Mouse (Mus musculus) urinary bladder, postnatal 36 days (tissue): ENCODE results near the gene Faf1.

ENCODE experiments used
- DNase-seq, 2 experiments: peaks; one replicate each; pipeline ENCODE4 v3.0.0; 2022; ENCODE audit warnings: low spot score in 2 of 2, mixed read lengths in 1 of 2

Gene Faf1

DNA sequence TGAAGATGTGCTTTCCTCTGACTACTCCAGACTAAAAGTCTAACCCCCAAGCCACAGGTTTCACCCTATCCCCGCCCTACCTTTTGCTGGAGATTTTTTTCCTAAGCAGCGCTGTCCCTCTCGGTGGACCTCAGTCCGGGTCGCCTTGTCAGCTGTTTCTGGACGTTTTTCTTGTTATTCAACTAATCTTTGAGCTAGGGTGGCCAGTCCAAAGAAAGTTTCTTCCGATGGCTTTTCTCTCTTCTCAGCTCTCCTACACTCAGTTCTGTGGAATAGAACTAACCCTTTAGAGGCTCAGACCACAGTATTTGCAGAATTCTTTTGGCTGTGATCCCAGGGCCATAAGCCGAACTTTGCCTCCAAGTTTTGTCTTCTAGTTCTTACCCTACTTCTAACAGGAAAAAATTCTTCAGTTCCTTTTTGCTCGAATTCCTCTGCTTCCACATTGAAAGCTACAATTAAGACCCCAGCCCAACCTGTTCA, 302.5 kb downstream of the Faf1 start:
- no peak for DNase-seq

DNA sequence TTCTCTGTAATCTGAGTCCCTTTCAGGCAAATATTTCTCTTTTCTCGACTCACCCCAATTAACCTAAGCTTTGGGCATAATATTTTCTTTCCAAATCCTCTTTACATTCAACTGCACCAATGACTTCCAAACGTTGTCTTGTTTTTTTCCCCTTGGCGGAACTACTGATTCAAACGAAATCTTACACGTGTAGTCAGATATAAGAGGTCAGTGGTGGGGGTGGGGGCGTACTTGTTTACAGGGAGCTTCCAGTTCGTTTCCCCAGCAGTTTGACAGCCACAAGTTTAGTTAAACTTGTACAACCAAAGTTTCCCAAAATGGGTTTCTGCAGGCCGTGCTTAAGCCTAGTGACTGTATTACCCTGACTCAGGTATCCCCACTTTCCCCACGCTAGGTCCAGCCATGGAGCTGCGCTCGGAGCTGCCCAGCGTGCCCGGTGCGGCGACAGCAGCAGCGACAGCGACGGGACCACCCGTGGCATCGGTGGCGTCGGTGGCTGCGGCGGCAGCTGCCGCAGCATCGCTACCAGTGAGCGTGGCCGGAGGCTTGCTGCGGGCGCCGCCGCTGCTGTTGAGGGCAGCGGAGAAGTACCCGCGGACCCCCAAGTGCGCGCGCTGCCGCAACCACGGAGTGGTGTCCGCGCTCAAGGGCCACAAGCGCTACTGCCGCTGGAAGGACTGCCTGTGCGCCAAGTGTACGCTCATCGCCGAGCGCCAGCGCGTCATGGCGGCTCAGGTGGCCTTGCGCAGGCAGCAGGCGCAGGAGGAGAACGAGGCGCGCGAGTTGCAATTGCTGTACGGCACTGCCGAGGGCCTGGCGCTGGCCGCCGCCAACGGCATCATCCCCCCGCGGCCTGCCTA, 303.3 kb downstream of the Faf1 start:
- no peak for DNase-seq

DNA sequence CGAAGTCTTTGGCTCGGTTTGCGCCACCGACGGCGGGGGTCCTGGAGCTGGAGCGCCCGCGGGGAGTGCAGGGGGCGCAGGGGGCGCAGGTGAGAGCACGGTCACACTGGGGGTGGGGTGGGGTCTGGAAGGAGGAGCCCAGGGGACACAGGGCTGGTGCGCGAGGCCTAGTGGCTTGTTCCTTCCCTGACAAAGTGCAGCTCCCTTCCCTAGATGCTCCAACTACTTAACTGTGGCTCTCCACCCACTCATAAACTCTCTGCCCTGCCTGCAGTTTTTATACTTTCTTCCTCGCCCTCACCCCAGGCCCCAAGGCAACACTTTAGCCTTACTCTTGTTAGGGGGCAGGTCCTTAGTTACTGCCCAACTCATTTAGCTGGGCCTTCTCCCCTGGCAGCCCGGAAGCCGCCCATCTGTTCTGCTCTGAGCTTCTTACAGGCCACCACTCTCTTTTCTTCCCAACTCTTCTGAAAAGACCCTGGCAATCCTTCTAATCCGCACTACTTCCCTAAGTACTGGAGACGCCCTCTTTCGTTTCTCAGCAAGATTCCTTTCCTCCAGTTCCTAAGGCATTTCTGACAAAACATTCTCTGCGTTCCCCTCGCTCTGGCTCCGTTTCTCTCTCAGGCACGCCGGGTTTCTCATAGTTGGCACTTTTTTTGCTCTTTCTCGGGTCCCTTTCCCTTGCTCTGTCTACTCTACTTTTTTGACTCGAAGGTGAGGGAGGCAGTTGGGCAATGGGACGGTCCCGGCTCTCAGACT, 304.1 kb downstream of the Faf1 start:
- DNase-seq: no peak

DNA sequence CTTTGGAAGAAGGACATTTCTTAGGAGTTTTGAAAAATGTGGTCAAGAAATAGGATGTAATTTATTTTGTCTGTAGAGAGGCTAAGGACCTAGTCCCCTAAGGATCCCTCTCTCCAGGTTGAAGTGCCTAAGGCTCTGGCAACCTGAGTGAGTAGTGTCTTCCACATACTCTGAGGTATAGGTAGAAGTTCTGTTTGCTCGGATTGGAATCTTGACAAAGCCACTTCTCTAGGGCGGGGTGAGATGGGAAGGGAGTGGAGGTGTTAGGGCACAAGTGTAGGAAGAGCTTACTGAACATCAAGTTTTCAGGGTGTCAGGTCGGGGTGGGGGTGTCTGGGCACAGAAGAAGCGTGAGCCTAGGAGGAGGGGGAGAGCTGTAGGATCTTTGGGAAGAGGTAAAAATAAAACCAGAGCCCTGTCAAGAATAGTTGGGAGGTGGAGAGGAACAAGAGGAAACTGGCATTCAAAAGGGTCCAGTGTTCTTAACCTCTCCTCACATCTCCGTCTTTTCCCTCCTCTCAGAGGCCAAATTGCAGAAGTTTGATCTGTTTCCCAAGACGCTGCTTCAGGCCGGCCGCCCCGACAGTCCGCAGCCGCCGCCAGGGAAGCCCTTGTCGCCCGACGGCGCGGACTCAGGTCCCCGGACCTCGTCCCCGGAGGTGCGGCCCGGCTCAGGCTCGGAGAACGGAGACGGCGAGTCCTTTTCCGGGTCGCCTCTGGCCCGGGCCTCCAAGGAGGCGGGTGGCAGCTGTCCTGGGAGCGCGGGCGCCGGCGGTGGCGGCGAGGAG, 304.9 kb downstream of the Faf1 start:
- DNase-seq: no peak

DNA sequence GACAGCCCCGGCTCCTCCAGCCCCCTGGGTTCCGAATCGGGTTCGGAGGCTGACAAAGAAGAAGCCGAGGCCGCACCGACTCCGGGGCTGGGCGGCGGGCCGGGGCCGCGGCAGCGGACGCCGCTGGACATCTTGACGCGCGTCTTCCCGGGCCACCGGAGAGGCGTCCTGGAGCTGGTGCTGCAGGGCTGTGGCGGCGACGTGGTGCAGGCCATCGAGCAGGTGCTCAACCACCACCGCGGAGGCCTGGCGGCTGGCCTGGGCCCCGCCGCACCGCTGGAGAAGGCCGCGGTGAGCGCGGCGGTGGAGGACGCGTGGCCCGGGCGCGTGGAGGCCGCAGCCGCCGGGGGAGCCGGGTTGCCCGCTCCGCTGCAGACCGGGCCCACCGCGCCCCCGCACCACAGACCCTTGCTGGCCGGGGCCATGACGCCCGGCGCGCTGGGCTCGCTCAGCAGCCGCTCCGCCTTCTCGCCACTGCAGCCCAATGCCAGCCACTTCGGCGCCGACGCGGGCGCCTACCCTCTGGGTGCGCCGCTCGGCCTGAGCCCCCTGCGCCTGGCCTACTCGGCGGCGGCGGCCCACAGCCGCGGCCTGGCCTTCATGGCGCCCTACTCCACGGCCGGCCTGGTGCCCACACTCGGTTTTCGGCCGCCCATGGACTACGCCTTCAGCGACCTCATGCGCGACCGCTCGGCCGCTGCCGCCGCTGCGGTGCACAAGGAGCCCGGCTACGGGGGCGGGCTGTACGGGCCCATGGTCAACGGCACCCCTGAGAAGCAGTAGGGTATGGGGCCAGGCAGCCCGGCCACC, 305.7 kb downstream of the Faf1 start:
- no peak for DNase-seq

DNA sequence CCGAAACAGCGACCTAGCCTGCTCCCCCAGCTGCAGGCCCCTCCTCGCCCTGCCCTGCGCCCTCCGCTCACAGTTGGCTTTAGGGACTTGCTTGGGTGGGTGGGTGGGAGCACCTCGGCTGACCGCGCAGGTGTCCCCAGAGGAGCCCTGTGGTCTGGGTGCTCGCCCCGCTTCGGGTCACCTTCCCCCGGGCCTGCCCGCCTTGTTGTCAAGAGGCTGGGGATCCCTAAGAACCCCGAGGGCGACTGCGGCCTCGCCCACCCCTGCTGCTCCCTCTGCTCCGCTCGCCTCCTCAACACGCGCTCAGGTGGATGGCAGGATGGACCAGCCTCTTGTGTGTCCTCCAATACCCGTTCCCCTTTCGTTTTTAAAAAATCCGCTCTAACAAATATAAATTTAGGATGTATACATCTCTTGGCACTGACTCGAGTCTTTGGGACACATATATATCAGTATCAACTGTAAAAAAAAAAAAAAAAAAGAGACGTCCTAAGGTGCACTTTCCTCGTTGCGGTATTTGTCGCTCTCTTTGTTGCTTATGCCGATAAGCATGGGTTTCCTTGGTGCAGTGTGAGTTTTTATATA, 306.4 kb downstream of the Faf1 start:
- no peak for DNase-seq

DNA sequence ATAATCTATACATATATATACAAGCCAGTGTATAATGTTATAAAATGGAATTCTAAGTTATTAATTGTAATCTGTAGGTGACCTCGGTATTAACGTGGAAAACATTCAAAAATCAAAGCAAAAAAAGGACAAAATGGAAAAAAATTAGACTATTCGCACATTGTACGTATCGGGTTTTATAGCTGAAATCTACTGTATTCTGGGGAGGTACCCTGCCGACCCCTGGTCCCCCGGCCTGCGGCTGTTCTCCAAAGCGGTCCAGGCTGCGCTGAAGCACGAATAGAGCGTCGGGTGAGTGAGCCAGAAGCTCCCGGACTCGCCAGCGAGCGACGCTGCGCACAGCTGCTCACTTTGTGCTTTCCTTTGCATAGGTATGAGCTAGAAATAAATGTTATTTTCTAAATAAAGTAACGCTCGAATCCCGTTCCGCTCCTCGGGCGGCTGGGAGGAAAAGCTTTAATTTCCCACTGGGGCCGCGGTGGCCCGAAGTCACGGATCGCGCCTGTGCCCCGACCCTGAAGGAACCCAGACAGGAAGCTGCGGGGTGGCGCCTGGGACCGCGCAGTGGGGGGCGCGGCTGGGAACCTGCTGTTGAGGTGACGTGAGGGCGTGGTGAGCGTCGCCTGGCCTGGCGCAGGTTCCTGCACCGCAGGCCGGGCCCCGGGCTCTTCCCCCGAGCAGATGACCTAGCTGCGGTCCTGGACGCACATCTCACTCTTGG, 307.1 kb downstream of the Faf1 start:
- DNase-seq: no peak

DNA sequence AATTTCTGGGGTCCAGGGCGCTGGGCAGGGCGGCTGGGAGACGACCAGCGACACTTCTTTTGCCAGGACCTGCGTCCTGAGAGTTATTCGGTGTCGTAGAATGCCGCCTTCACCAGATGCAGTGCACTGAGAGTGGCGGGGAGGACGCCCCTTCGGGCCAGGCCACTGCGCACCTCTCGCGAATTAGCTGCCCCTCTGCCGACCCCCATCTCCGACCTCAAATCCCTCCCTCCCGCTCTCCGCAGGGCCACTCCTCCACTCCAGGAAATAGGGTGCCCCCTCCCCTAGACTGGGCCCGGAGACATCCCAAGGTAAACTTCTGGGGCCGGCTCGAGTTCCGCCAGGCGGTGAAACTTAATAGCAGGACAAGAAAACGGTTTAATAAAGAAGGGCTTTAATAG, 307.6 kb downstream of the Faf1 start:
- no peak for DNase-seq

DNA sequence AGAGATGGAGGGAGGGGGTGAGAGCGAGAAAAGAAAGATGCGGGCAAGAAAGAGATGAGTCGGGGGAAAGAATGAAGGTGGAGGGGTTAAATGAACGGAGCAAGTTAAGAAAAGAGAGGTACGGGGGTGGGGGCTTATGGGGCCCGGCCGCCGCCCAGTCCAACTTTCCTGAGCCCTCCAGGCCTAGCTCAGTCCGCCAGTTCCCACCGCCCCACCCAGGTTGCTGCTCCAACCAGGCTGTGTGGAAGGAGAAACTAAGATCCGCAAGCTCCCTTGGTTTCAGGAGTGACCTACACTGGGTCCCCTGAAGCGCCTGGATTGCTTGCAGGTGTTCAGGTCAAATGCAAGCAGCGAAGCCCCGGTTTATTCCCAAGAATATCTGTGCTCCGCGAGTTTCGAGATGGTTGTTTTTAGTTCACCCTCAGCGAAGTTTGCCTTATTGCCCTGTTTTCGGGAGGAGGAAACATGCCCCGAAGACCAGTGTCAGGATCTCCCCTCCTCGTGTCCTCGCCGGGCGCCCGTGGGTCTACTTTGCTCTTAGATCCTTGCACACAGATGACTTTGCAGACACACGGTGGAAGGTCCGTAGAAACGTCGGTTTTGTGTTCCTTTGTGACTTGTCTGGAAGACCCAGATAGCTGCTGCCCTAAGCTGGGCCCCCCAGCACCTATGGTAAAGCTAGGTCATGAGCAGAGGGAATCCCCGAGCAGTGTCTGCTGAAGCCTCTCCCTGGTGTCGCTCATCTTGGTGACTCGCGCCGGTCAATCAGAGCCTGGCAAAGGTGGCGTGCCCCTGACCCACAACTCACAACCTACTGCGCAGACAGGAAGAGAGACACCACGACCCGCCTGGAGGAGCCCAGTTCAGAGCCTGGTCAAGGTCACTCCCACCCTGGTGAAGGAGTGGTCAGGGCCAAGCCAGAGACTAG, 308.4 kb downstream of the Faf1 start:
- DNase-seq: no peak

DNA sequence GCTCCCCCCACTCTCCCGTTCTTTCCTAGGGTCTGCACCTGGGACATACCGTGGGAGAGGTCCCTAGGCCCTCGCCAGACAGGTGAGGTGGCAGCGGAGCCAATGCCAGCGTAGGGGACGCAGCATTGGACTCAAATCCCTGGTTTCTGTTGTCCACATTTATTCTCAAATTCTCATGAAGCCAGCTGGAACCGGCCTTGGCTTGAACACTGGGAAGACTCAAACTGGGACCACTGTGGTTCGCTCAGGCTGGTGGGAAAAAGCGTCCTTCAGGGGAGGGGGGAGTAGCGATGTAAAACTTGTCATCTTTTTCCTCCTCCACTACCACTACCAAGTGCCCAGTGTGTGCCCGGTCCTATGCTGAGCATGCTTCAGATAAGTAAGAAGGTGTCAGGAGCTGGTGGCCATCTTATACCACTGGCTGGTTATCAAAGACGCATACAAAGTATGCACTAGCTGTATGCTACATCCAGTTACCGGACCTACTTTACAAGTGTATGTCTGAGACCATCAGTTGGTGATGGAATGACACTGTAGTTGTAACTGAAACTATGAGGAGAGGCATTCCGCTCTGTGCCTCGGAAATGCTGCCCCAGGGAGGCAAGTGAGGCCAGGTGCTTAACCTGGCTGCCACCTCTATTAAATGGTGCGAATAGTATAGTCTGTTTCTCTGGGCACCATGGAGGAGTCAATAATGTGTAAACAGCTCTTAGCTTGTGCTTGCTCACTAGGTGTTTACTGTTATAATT, 309.2 kb downstream of the Faf1 start:
- no peak for DNase-seq

DNA sequence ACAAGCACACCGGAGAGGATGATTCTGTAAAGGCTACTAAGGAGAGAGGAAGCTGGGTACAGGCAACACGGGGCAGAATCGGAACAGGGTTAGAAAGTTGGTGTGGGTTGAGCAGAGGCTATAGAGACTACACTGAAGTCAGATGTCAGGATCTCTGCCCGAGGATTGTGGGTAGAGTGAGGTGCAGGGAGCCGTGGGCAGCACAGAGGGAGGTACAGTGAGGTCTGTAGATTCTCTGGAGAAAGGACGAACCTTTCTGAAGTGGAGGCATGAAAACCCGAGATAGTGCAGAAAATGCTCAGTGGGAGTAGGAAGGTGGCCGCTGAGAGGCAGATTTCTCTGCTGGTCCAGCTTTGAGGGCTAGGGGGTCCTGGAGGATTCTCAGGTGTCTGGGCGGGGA, 309.9 kb downstream of the Faf1 start:
- no peak for DNase-seq

DNA sequence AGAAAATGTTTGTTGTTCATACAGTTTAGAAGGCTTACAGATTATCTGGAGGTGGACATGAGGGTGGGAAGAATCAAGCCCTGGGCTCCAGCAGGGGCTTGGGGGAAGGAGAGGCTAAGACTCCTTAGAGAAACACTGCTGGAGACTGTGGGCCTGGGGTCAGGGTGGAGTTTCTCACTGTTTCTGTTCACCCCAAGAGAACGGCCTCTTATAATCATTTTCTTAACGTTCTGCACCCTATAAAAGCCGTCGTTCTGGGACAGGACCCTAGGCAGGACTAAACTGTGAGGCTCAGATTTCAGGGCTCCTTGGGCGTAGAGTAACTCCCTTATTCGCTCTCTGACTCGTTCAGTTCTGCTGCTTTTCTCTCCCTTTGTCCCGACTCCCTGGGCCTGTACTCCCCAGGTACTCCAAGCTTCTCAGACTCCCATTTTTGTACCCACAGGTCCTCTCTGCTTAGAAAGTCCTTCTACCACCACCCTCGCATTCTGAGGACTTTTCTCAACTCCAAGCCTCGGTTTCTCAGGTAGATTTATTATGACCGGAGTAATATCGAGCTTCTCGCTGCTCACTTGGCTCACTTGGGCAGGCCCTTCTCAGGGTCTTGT, 310.5 kb downstream of the Faf1 start:
- no peak for DNase-seq

DNA sequence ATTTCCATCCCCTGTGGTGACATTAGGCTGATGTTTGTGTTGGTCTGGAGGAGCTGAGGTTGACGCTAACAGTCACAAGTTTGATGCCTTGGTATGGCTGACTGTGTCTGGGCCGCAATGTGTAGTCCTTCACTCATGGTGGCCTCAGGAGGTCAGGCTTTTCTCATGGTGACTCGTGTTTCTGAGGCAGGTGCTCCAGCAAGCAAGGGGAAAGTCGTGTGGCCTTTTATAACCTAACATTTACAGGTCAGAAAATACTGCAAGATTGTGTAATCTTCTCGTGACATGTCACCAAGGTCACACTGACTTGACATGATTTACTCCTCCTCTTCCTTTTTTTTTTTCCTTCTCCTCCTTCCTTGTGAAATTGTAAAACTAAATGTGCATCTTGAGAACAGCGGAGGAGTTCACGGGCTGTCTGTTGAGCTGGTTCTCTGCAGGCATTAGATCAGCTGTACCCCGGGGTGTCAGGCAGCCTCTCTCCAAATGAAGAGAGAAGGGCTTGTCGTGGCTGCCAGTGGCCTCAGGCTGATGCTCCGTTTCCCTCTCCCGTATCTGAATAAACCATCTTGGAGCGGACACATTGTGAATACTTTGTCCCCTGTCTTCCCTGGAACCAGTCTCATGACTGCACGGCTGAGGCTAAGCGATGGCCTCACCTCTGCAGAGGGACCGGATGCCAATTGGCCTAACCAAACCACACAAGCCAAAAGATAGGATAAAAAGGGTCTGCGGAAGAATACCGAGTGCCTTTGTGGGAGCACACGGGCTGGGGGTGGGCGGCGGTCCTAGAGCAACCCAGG, 311.4 kb downstream of the Faf1 start:
- DNase-seq: no peak

DNA sequence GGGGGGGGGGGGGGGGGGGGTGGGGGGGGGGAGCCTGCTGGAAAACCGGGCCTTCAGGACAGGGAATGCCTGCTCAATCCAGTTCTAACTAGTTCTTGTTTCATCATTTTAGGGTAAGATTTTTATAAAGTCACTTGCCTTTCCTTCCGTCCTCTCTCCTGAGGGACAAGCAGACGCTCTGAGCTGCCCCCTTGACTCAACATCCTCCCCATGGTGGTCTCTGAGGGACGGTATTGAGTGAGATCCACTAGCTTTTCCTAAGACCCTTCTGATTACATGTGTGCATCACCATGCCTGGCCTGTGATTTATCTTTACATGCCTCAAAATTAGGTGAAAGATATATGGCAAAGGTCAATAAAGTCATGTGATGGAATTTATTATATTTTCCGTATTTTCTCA, 312.0 kb downstream of the Faf1 start:
- no peak for DNase-seq

DNA sequence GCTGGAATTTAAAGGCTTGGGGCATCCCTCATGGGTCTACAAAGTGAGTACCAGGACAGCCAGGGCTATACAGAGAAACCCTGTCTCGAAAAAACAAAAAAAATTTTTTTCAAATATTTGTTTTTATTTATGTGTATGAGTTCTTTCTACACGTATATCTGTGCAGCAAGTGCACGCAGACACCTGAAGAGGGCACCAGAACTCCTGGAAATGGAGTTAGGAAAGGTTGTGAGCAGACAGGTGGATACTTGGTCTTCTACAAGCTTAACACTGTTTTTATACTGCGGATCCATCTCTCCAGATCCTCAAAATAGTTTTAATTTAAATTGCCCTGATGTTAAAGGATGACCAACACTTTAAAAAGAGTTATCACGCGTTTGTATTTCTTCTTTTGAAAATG, 312.8 kb downstream of the Faf1 start:
- DNase-seq: no peak

DNA sequence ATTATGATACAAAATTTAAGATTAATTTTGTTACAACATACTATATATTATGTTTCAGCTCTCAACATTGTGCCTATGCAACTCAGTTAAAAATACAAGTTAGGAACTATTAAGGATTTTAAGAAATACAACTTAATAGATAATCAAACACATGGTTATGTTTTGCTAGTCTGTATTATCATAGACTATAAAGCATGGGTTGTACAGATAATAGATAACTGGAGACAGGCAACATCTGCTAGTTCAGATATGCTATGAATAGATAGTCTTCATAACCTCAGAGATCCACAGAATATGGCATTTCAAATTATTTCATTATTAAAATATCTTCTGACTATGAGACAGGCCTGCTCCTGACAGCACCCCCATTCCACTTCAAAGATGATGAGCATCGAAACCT, 329.7 kb downstream of the Faf1 start:
- DNase-seq: no peak
